Mouse (Mus musculus) ovary, postnatal 14 days (tissue): Measurements from ENCODE around the gene Arhgap42.

Source experiments
- DNase-seq: peaks from one replicate; pipeline ENCODE4 v3.0.0; 2022; ENCODE audit warnings: low spot score

Arhgap42 gene

DNA sequence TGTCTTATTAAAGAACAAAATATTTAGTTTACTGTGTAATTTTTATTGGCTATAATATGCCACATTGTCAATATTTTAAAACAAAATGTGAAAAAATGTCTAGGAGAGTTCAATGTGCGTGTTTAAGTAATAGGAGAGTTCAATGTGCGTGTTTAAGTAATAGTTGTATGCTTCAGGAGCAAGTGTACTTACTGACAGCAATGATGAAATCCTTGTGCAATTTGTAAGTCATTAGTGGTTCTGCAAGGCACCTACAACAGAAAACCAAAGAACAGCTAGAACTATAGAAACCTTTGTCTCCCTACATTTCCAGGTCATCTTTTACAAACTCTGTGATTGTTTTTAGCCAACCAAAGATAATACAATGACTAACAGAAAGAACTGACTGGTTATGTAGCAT lies 223.8 kb downstream of the Arhgap42 start:
- DNase-seq: no peak

DNA sequence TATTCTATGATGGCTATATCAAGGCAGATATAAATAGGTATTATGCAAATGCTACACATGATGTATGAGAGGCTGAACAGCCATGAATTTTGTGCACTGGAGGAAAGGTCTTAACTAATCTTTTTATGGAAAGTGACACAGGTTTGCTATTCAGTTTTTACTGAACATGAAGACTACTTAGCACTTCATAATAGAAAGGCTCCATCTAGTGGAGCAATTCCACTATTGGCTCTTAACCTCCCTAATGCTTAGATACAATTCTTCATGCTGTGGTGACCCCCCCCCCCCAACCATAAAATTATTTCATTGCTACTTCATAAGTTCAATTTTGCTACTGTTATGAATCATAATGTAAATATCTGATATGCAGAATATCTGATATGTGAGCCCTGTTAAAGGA lies 237.7 kb downstream of the Arhgap42 start:
- DNase-seq: no peak

DNA sequence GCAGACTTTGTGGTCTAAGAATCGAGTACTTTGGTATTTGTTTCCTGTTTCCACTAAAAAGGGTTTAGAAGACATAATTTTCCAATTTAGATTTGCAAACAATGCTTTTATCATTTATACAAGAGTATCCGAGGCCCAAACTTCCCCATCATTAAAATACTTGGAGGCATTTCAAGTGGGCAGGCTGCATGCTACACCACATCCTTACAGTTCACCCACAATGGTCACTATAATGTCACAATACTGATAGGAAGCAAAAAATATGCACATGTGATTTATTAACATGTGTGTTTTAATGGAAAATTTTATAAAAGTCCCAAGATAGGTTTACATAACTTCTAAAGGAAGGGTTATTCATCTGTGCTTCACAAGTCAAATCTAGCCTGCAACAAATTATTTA lies 242.4 kb downstream of the Arhgap42 start:
- no peak for DNase-seq

DNA sequence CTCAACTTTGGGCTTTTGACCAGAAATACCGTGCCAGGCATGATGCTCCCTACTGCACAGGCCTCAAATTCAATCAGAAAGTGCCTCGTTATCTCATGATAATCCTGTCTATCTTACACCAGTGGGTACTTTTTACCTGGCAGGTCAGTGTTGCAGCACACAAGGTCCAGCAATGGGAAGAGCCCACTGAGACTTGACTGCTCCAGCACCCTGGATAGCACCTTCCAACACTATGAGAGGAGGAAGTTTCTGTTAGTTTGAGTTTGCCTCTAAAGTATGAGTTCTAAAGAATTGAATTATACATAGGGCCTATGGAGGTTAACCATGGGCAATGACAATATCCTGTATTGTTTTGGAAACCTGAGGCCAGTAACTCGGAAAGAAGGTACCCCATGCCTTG lies 256.6 kb downstream of the Arhgap42 start:
- DNase-seq: no peak

DNA sequence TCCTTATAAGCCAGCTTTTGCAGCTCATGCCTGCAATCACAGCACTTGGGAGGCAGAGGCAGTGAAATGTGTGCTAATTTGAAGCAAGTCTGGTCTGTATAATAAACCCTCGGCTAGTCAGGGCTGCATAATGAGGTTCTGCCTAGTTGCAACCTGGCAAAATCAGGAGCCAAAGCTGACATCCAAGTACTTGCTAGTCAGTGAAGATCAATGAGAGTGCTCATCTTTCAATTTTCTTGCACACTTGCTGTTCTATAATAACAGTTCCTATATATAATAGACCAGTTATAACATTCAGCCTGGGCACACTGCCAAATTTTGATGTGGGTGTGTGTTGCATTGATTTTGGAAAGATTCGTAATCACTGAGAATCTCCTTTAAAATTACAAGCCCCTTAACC lies 261.1 kb downstream of the Arhgap42 start:
- no peak for DNase-seq

DNA sequence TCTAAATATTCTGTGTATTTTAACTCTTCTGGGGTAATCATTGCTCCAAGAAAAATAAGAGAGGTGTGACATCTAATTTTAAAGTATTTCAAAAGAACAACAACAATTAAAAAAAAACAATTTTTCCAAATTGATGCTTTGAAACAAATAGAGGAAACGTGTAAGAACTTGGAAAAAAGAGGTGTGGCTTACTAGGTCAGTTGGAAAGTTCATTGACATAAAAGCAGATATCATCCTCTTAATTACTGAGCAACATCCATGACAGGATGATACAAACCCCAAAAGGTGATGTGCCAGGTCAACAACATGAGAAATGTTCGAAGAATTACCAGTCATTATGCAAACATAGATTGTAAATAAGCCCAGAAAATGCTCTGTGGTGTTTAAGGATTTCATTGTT lies 267.4 kb downstream of the Arhgap42 start, which contains the start of gene Gm16485:
Gene Gm16485, plus strand, starts transcription at position 301 of the 400 bp plus-strand sequence.
- no peak for DNase-seq

DNA sequence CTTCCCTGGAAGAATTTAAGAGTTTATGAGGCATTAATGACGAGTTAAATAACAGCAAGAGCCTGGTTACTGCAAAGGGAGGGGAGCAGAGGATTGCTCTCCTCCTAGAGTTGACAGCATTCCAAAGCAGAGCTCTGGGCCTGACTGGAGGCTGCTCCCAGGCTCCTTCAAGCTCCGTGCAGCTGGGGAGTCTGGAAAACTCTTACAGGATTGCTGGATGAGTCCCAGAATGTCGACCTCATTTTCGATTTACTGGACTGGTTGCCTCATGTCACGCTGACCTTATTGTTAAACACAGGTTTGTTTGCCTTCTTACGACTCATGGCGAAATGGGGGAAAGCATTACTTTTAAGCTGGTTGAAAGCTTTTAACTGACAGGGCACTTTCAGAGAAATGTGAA lies 268.7 kb downstream of the Arhgap42 start:
- peak; percentile 42 for DNase-seq

DNA sequence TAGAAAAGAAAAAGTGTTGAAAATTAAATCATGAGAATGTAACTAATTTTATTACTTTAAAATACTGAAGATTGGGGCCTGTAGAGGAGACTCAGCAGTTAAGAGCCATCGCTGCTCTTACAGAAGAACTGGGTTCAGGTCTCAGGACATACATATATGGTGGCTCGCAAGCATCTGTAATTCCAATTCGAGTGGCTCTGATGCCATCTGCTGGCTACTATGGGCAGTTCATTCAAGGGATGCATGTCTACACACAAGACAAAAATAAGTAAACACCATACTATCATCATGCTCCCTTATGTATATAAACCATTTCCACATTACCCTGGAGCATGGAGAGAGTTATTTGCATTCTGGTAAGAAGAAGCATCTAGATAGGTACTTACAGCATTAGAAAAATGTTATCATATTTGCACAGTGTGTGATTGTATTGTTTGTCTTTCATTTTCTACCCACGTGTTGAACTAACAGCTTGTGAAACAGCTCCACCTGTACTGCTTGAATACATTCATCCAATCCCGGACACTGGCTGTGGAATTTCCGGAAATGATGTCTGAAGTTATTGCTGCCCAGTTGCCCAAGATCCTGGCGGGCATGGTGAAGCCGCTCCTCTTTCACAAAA lies 274.3 kb downstream of the Arhgap42 start:
- DNase-seq: no peak

DNA sequence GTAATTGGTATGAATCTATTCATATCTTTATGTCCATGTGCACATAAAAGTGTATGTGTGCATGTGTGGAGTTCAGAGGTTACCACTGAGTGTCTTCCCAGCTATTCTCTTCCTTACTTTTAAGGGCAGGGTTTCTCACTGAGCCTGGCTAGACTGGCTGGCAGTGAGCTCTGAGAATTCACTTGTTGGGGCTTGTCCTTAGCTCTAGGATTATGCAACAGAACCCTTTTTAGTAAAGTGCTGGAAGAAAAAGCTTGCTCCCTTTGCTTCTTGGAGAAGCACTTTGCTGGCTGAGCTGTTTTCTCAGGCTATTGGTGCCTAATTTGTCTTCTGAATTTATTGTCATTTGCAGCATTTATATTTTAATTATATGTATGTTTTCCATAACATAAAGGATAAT lies 285.6 kb downstream of the Arhgap42 start:
- no peak for DNase-seq
